Mouse (Mus musculus): ENCODE data around the gene Cys1.
"Not testable (repeated sequence)": the region's sequence is repeated elsewhere in the genome, so short reads cannot be mapped to it uniquely, and the experiment has no call there.

Cys1 gene

GRCm38 (mm10) chr12:24681286-24682023 is at the start of gene Cys1:
TSS of gene Cys1 (minus strand) at chr12:24681813.
- DNase-seq (ENCODE audit: low read depth, low spot score): no peak

GRCm38 (mm10) chr12:24724369-24724768 is 42.8 kb upstream of the Cys1 start:
- no peak for DNase-seq (ENCODE audit: low read depth, low spot score)

- no peak for DNase-seq (ENCODE audit: low read depth, low spot score)
Observed at GRCm38 (mm10) chr12:24723859-24724258, 42.2 kb upstream of the Cys1 start.

- DNase-seq (ENCODE audit: low read depth, low spot score): no peak
Observed at GRCm38 (mm10) chr12:24723434-24723833, 41.8 kb upstream of the Cys1 start.

- no peak for DNase-seq (ENCODE audit: low read depth, low spot score)
Observed at GRCm38 (mm10) chr12:24716721-24717301, 35.2 kb upstream of the Cys1 start.

- DNase-seq (ENCODE audit: low read depth, low spot score): no peak
Observed at GRCm38 (mm10) chr12:24715268-24715896, 33.8 kb upstream of the Cys1 start.

- no peak for DNase-seq (ENCODE audit: low read depth, low spot score)
Observed at GRCm38 (mm10) chr12:24714579-24715255, 33.1 kb upstream of the Cys1 start.

- no peak for DNase-seq (ENCODE audit: low read depth, low spot score)
Observed at GRCm38 (mm10) chr12:24712396-24712795, 30.8 kb upstream of the Cys1 start.

GRCm38 (mm10) chr12:24710672-24711071 is 29.1 kb upstream of the Cys1 start:
- DNase-seq (ENCODE audit: low read depth, low spot score): no peak

GRCm38 (mm10) chr12:24709831-24710508 is 28.4 kb upstream of the Cys1 start:
- DNase-seq (ENCODE audit: low read depth, low spot score): peak; percentile 68

GRCm38 (mm10) chr12:24709409-24709808 is 27.8 kb upstream of the Cys1 start:
- DNase-seq (ENCODE audit: low read depth, low spot score): no peak

GRCm38 (mm10) chr12:24708824-24709218 is 27.2 kb upstream of the Cys1 start:
- no peak for DNase-seq (ENCODE audit: low read depth, low spot score)

GRCm38 (mm10) chr12:24707954-24708823 is 26.6 kb upstream of the Cys1 start, which contains the start of gene Rrm2:
TSS of gene Rrm2 (plus strand) at chr12:24708241.
- peak; percentile 31 for DNase-seq (ENCODE audit: low read depth, low spot score)

- no peak for DNase-seq (ENCODE audit: low read depth, low spot score)
Observed at GRCm38 (mm10) chr12:24707480-24707802, 25.8 kb upstream of the Cys1 start.

- DNase-seq (ENCODE audit: low read depth, low spot score): no peak
Observed at GRCm38 (mm10) chr12:24706764-24707479, 25.3 kb upstream of the Cys1 start.

- DNase-seq (ENCODE audit: low read depth, low spot score): no peak
Observed at GRCm38 (mm10) chr12:24705502-24706263, 24.1 kb upstream of the Cys1 start.

GRCm38 (mm10) chr12:24703013-24703412 is 21.4 kb upstream of the Cys1 start:
- DNase-seq (ENCODE audit: low read depth, low spot score): no peak

GRCm38 (mm10) chr12:24701621-24702020 is 20.0 kb upstream of the Cys1 start:
- not testable (repeated sequence) for DNase-seq (ENCODE audit: low read depth, low spot score)

- DNase-seq (ENCODE audit: low read depth, low spot score): no peak
Observed at GRCm38 (mm10) chr12:24699578-24699977, 18.0 kb upstream of the Cys1 start.

Data from telencephalon, adult 2 months (tissue).